Mouse (Mus musculus) kidney, postnatal 4 days (tissue): Measurements from ENCODE around the gene Proser3.

Source experiments
- DNase-seq, 2 experiments: peaks; one replicate each; pipeline ENCODE4 v3.0.0; 2021; ENCODE audit warnings: mixed read lengths in 2 of 2

Proser3 gene

GRCm38 (mm10) chr7:30572969-30573368 lies 20.9 kb upstream of the Proser3 start:
- peak in 1 of 2 experiments; percentile 35 for DNase-seq

- no peak for DNase-seq
These were observed 20.3 kb upstream of the Proser3 start for GRCm38 (mm10) chr7:30572389-30572788.

GRCm38 (mm10) chr7:30567555-30567954 lies 15.5 kb upstream of the Proser3 start:
- no peak for DNase-seq

GRCm38 (mm10) chr7:30566033-30566432 lies 13.9 kb upstream of the Proser3 start:
- DNase-seq, result peak; percentile 46 to 62

GRCm38 (mm10) chr7:30564970-30565571 lies 13.0 kb upstream of the Proser3 start, which contains the start of gene Igflr1:
Gene Igflr1 (plus strand): TSS chr7:30565427.
- no peak for DNase-seq

- DNase-seq, result peak in 1 of 2 experiments; percentile 20
These were observed 11.8 kb upstream of the Proser3 start for GRCm38 (mm10) chr7:30563906-30564280.

- DNase-seq, result peak; percentile 96 to 98
These were observed 11.2 kb upstream of the Proser3 start, which contains the start of the genes U2af1l4, Gm49396 and Psenen for GRCm38 (mm10) chr7:30563117-30563905. Gene U2af1l4 (plus strand): TSS chr7:30563301. Gene Gm49396 (plus strand): TSS chr7:30563344. Gene Psenen (minus strand): TSS chr7:30563627.

- DNase-seq, result peak in 1 of 2 experiments; percentile 24
These were observed 10.5 kb upstream of the Proser3 start for GRCm38 (mm10) chr7:30562526-30563116.

- DNase-seq, result no peak
These were observed 8.2 kb upstream of the Proser3 start for GRCm38 (mm10) chr7:30560296-30560695.

- peak; percentile 96 to 98 for DNase-seq
These were observed 7.4 kb upstream of the Proser3 start, which contains the start of gene Lin37 for GRCm38 (mm10) chr7:30559443-30559954. Gene Lin37 (minus strand): TSS chr7:30559838.

- no peak for DNase-seq
These were observed 6.8 kb upstream of the Proser3 start for GRCm38 (mm10) chr7:30558656-30559442.

GRCm38 (mm10) chr7:30557901-30558514 lies 5.9 kb upstream of the Proser3 start:
- DNase-seq, result no peak

GRCm38 (mm10) chr7:30556894-30557536 lies 4.9 kb upstream of the Proser3 start:
- no peak for DNase-seq

- no peak for DNase-seq
These were observed 1.9 kb upstream of the Proser3 start for GRCm38 (mm10) chr7:30553810-30554584.

GRCm38 (mm10) chr7:30553021-30553589 lies 1.0 kb upstream of the Proser3 start:
- DNase-seq, result peak; percentile 55 to 66

- DNase-seq, result no peak
These were observed 526 bp downstream of the Proser3 start for GRCm38 (mm10) chr7:30551445-30552101.

- no peak for DNase-seq
These were observed 1.5 kb downstream of the Proser3 start for GRCm38 (mm10) chr7:30550603-30551002.

- DNase-seq, result no peak
These were observed 2.2 kb downstream of the Proser3 start for GRCm38 (mm10) chr7:30549880-30550279.

- no peak for DNase-seq
These were observed 7.8 kb downstream of the Proser3 start for GRCm38 (mm10) chr7:30544327-30544726.

GRCm38 (mm10) chr7:30540572-30540971 lies 11.5 kb downstream of the Proser3 start:
- no peak for DNase-seq
